Mouse (Mus musculus) ES-Bruce4 (cell line): ENCODE measurements around the gene Relt. TPM values are rescaled to one million over a fixed set of nuclear protein-coding genes. Genes with fewer than 3 reads are reported as not detected.

Source experiments
- H3K27ac ChIP-seq: 2 replicates; pipeline ENCODE4 v1.5.1; 2012; ENCODE audit warnings: low read length, inconsistent platforms; ENCODE audit not compliant: insufficient read depth
- H3K27me3 ChIP-seq: 2 replicates; pipeline ENCODE4 v1.6.1; 2012; ENCODE audit warnings: mild to moderate bottlenecking, low read length, inconsistent platforms; ENCODE audit not compliant: control insufficient read depth, poor library complexity, insufficient read depth, severe bottlenecking
- H3K36me3 ChIP-seq: 2 replicates; pipeline ENCODE4 v1.6.1; 2012; ENCODE audit warnings: inconsistent platforms, mild to moderate bottlenecking, low read length, moderate library complexity; ENCODE audit not compliant: control insufficient read depth, poor library complexity, insufficient read depth, severe bottlenecking
- H3K4me1 ChIP-seq: one replicate; pipeline ENCODE4 v1.8.1; 2011; ENCODE audit warnings: low read length; ENCODE audit not compliant: control insufficient read depth, insufficient read depth
- H3K4me3 ChIP-seq: 2 replicates; pipeline ENCODE4 v1.5.1; 2011; ENCODE audit warnings: low read depth, mild to moderate bottlenecking, low read length
- H3K9ac ChIP-seq: 2 replicates; pipeline ENCODE4 v1.6.1; 2012; ENCODE audit warnings: low read depth, mild to moderate bottlenecking, inconsistent platforms; ENCODE audit not compliant: poor library complexity, severe bottlenecking
- H3K9me3 ChIP-seq: replicated peaks from 2 replicates; pipeline ENCODE4 v1.6.1; 2012; ENCODE audit warnings: mild to moderate bottlenecking, low read length, inconsistent platforms; ENCODE audit not compliant: control insufficient read depth, poor library complexity, insufficient read depth, severe bottlenecking
- CTCF ChIP-seq: IDR thresholded peaks from one replicate; pipeline ENCODE4 v1.8.1; 2011; ENCODE audit warnings: low read depth, low read length
- EP300 ChIP-seq: IDR thresholded peaks from 2 replicates; pipeline ENCODE4 v1.6.1; 2011; ENCODE audit warnings: low read depth, low read length; ENCODE audit not compliant: insufficient read depth
- POLR2A ChIP-seq: IDR thresholded peaks from one replicate; pipeline ENCODE4 v1.8.1; 2011; ENCODE audit warnings: low read length; ENCODE audit not compliant: insufficient read depth
- polyA plus RNA-seq: library from polyadenylated mRNA; stranded (reverse); fragments of >200 nt; gene quantifications from 2 replicates; pipeline ENCODE4 v1.2.4, GENCODE M21; 2011; ENCODE audit warnings: low read depth; ENCODE audit not compliant: missing spikeins, insufficient read depth, insufficient read length

Gene Relt
- polyA plus RNA-seq, 1 experiment = 14.1 TPM

GRCm38 (mm10) chr7:100861209-100861608 lies 2.0 kb downstream of the Relt start:
- H3K9me3 ChIP-seq = no peaks in the 10 kb centered on the region
- no peak for TF ChIP-seq CTCF
- no peak for TF ChIP-seq EP300
- no peak for TF ChIP-seq POLR2A
- no peaks in the 10 kb centered on the region for H3K36me3 ChIP-seq
- no peak overlapping the region for H3K27ac ChIP-seq
- peaks cover 6% of the 10 kb centered on the region for H3K4me1 ChIP-seq
- no peak overlapping the region for H3K9ac ChIP-seq
- no peak overlapping the region for H3K4me3 ChIP-seq
- H3K27me3 ChIP-seq = no peaks in the 10 kb centered on the region

- Histone ChIP-seq H3K4me3 (no peak overlapping the region), H3K9ac (no peak overlapping the region)
- TF ChIP-seq POLR2A = no peak
- no peak for TF ChIP-seq CTCF
- TF ChIP-seq EP300 = no peak
Measured at GRCm38 (mm10) chr7:100860450-100860849, 2.8 kb downstream of the Relt start.

GRCm38 (mm10) chr7:100855795-100856573 lies 7.3 kb downstream of the Relt start:
- no peak overlapping the region for H3K9ac ChIP-seq
- H3K27ac ChIP-seq = no peak overlapping the region
- no peak overlapping the region for H3K4me3 ChIP-seq
- H3K4me1 ChIP-seq = peaks cover 8% of the 10 kb centered on the region
- H3K9me3 ChIP-seq = no peaks in the 10 kb centered on the region
- no peak for TF ChIP-seq POLR2A
- no peak for TF ChIP-seq CTCF
- TF ChIP-seq EP300 = no peak
- no peaks in the 10 kb centered on the region for H3K36me3 ChIP-seq
- no peaks in the 10 kb centered on the region for H3K27me3 ChIP-seq

More at GRCm38 (mm10) chr7:100860450-100860849, 2.8 kb downstream of the Relt start:
- Histone ChIP-seq H3K27ac (no peak overlapping the region), H3K36me3 (no peaks in the 10 kb centered on the region), H3K9me3 (no peaks in the 10 kb centered on the region), H3K4me1 (peaks cover 6% of the 10 kb centered on the region), H3K27me3 (no peaks in the 10 kb centered on the region)

- no peaks in the 10 kb centered on the region for H3K36me3 ChIP-seq
- no peak overlapping the region for H3K4me3 ChIP-seq
- peaks cover 8% of the 10 kb centered on the region for H3K4me1 ChIP-seq
- TF ChIP-seq POLR2A = no peak
- no peak for TF ChIP-seq EP300
- no peak for TF ChIP-seq CTCF
- H3K27ac ChIP-seq = no peak overlapping the region
- no peaks in the 10 kb centered on the region for H3K9me3 ChIP-seq
- H3K9ac ChIP-seq = no peak overlapping the region
- no peaks in the 10 kb centered on the region for H3K27me3 ChIP-seq
Measured at GRCm38 (mm10) chr7:100855300-100855699, 7.9 kb downstream of the Relt start.

- Histone ChIP-seq H3K9me3 (no peaks in the 10 kb centered on the region), H3K27ac (no peak overlapping the region), H3K4me3 (no peak overlapping the region), H3K4me1 (peaks cover 8% of the 10 kb centered on the region), H3K27me3 (no peaks in the 10 kb centered on the region), H3K9ac (no peak overlapping the region), H3K36me3 (no peaks in the 10 kb centered on the region)
- TF ChIP-seq POLR2A = no peak
- no peak for TF ChIP-seq CTCF
- TF ChIP-seq EP300 = no peak
Measured at GRCm38 (mm10) chr7:100854861-100855260, 8.4 kb downstream of the Relt start.

- no peak overlapping the region for H3K27ac ChIP-seq
- no peaks in the 10 kb centered on the region for H3K27me3 ChIP-seq
- H3K4me3 ChIP-seq = no peak overlapping the region
- H3K36me3 ChIP-seq = no peaks in the 10 kb centered on the region
- no peaks in the 10 kb centered on the region for H3K9me3 ChIP-seq
- H3K4me1 ChIP-seq = peaks cover 8% of the 10 kb centered on the region
- no peak overlapping the region for H3K9ac ChIP-seq
- TF ChIP-seq EP300 (no peak), POLR2A (no peak), CTCF (no peak)
Measured at GRCm38 (mm10) chr7:100854137-100854814, 9.0 kb downstream of the Relt start.
